Mouse (Mus musculus) C2C12 (cell line): ENCODE measurements at regions not wholly inside any gene's neighbourhood (a gene's known extent, or its start where the extent isn't known, plus 50 kb on each side); places are given as distances from the start of the nearest gene placed in this dataset.

Experiments used
- CEBPB ChIP-seq: IDR thresholded peaks from one replicate; pipeline ENCODE4 v1.6.1; 2011; ENCODE audit warnings: low read depth, mild to moderate bottlenecking, control low read depth, moderate library complexity
- CTCF ChIP-seq: IDR thresholded peaks from one replicate; pipeline ENCODE4 v1.5.1; 2011; ENCODE audit not compliant: control insufficient read depth, insufficient read depth, insufficient read length
- FOSL1 ChIP-seq: IDR thresholded peaks from one replicate; pipeline ENCODE4 v1.8.0; 2011; ENCODE audit warnings: mild to moderate bottlenecking, low read length; ENCODE audit not compliant: poor library complexity, insufficient read depth, severe bottlenecking
- MAX ChIP-seq: IDR thresholded peaks from one replicate; pipeline ENCODE4 v1.6.1; 2011; ENCODE audit warnings: mild to moderate bottlenecking, control low read depth
- MYOD1 ChIP-seq: IDR thresholded peaks from one replicate; pipeline ENCODE4 v1.6.1; 2011; ENCODE audit warnings: low read depth; ENCODE audit not compliant: control insufficient read depth, insufficient read length
- MYOG ChIP-seq: IDR thresholded peaks from one replicate; pipeline ENCODE4 v1.6.1; 2011; ENCODE audit not compliant: control insufficient read depth, insufficient read length; ENCODE audit errors: extremely low read depth
- USF1 ChIP-seq: IDR thresholded peaks from one replicate; pipeline ENCODE4 v1.6.1; 2011; ENCODE audit warnings: low read depth, mild to moderate bottlenecking, control low read depth, moderate library complexity

DNA sequence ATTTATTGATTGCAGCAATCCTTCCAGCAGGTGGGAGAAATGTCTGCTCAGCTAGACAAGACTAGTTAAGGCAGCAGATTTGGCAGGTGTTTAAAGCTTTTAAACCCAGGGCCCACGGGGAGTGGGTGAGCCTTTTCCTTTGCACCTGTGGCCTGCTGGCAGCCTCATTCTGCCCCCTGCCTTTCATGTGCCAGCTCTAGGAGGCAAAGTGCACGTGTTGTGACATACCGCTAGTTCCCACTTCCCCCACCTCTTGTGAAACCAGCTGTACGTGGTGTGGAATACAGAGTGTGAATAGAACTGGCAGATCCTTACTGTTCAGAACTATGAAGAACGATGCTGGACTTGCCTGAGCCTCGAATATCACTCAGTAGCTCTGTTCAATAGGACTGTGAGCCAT lies 292.6 kb upstream of the Mmadhc start:
- no peak for TF ChIP-seq CTCF
- no peak for TF ChIP-seq MYOG
- no peak for TF ChIP-seq MYOD1
- peak; percentile 64 for TF ChIP-seq CEBPB
- TF ChIP-seq MAX, result no peak
- no peak for TF ChIP-seq USF1
- no peak for TF ChIP-seq FOSL1
